Mouse (Mus musculus) brain, embryonic 14.5 days (tissue): ENCODE results near the gene Il20rb.

Experiments used
- CTCF ChIP-seq: fragments of 200-500 bp; IDR thresholded peaks from 2 replicates; pipeline ENCODE4 v1.5.1; 2012; ENCODE audit warnings: inconsistent platforms, mild to moderate bottlenecking, moderate library complexity, borderline replicate concordance; ENCODE audit not compliant: insufficient read depth, insufficient read length; ENCODE audit errors: extremely low read depth
- POLR2A ChIP-seq: fragments of 200-500 bp; IDR thresholded peaks from 2 replicates; pipeline ENCODE4 v1.6.1; 2012; ENCODE audit warnings: mild to moderate bottlenecking, inconsistent platforms, borderline replicate concordance; ENCODE audit not compliant: poor library complexity, insufficient read depth, insufficient read length, severe bottlenecking; ENCODE audit errors: extremely low read depth

DNA sequence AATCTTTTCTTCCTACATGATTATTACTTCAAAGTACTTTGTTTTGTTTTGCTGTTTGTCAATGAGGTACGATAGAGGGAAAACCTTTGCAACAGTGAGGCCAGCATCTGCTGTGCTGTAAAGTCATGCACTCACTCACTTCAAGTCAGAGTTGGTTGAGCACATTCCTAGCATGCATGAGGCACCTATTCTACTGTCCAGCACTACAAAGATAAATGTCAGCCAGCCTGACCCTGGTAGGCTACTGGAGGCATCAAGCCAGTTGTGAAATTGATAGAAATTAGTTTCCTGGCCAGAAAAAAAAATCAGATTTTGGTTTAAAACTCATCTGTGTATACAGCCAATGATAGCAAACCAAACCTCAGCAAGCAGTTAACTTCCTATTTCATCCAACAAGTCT lies 4.8 kb upstream of the Il20rb start:
- no peak for TF ChIP-seq CTCF
- no peak for TF ChIP-seq POLR2A
